Mouse (Mus musculus) bone marrow macrophage, adult 2 months (primary cell): ENCODE data around the gene Npat.

Source experiments
- CTCF ChIP-seq: IDR thresholded peaks from 2 replicates; pipeline ENCODE4 v1.5.1; 2012; ENCODE audit warnings: low read depth, mild to moderate bottlenecking, low read length, moderate library complexity
- POLR2A ChIP-seq: IDR thresholded peaks from 2 replicates; pipeline ENCODE4 v1.6.1; 2012; ENCODE audit warnings: mild to moderate bottlenecking, low read depth, low read length, borderline replicate concordance

DNA sequence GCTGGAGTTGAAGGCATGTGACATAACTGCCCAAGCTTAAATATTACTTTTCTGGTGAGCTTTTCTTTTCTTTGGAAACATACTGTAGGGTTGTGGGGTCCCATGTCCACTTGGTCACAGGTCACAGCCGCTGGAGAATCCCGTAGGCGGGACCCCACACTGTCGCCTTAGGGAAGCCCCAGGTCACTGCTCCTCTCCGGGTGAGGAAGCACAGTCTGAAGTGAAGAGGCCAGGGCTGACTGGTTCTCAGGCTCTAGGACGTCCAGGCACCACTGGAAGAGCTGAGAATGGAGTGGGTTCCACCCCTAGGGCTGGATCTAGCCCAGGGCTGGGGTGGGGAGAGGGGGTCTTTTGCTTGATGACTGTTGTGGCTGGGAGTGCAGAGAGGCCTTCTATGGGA lies 61.8 kb downstream of the Npat start:
- TF ChIP-seq CTCF (no peak), POLR2A (no peak)
